Mouse (Mus musculus) cerebral cortex, adult 2 months (tissue): ENCODE data around the gene Slc6a4.

ENCODE experiments used
- WGBS: fragments of 180-500 bp; shearing (Covaris S2); methylation state at CpG from one replicate; pipeline ENCODE4 v1.1.7; 2018; 5-methylcytosine and 5-hydroxymethylcytosine counted together

The Slc6a4 gene

GRCm38 (mm10) chr11:77019539-77019938, 21.1 kb downstream of the Slc6a4 start:
- WGBS, result 77% methylated on average over 8 of the region's 8 CpGs

DNA sequence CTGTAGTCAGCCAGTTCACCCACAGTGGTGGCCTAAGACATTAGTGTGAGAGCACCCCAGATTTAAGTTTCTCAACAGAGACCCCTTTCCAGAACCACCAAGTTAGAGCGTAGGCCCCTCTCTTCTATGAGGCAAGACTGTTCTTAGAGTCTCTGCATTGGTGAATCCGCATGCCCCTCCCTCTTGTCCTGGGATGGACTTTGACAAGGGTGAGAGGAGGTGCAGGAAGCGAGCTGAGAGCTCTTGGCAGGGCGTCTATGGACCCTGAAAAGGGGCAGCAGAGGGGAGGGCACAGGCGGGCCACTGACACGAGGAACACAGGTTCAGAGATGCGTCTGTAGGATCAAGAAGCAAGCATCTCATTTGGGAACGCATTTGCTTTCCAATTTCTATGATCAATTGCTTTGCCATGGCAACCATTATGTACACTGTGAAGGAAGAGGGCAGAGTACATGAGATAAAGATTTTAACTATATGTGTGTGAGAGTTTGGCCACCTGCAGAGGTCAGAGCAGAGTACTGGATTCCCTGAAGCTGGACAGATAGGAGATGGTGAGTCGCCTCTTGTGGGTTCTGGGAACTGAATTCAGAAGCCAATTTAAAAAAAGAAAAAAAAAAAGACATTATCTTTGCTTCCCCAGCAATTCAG, 23.5 kb downstream of the Slc6a4 start:
- 80% methylated on average over 9 of the region's 9 CpGs for WGBS

DNA sequence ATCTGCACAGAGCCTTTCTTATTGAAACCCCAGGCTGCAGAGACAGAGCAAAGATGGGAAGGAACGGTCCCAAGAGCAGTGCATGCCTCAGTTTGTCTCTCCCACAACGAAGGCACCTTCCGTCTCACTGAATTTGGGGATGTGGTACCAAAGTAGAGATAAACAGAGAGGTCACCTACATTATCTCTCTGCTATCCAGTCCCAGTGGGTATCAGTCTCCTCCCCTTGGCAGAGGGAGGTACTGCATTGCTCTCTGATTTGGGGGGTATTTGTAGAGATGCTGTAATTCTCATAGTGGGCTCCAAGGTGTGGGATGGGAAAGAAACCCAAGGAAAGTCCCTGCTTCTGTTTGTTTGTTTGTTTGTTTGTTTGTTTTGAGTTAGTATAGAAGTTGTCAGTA, 28.2 kb downstream of the Slc6a4 start:
- 78% methylated on average over 3 of the region's 3 CpGs for WGBS

GRCm38 (mm10) chr11:77028157-77028556, 29.8 kb downstream of the Slc6a4 start:
- 95% methylated on average over 3 of the region's 3 CpGs for WGBS

DNA sequence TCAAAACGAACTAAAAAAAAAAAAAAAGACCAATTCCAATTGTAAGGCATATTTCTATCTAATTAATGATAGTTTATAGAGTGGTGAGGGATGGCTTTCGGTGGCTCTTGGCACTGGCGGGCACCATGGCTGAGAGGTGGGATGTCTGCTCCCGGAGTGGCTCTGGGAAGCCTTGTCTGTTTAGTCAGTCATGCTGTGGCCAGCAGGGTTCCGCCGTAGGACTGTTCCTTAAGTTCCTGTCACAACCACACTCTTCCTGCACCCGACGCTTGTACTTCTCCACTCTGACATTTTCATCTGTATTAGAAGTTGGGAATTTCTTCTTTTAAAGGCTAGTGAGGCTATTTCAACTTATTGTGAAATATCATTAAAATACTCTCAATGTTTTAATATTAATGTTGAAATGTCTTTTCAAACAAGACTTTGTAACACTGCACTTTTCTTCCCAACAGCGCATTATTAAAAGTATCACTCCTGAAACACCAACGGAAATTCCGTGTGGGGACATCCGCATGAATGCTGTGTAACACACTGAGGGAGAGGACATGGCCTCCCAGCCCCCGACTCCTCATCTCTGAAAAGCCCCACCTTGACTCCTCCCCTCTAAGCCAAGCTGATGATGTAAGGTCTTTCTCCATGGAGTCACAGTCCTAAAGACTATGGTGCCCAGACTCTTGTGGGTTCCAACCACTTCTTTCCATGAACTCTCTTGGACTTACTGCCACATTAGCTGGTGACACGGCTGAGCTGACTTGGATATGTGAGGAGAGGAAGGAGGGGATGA, 32.9 kb downstream of the Slc6a4 start:
- WGBS, result 80% methylated on average over 14 of the region's 14 CpGs

GRCm38 (mm10) chr11:77041891-77042290, 43.5 kb downstream of the Slc6a4 start:
- 90% methylated on average over 4 of the region's 4 CpGs for WGBS

DNA sequence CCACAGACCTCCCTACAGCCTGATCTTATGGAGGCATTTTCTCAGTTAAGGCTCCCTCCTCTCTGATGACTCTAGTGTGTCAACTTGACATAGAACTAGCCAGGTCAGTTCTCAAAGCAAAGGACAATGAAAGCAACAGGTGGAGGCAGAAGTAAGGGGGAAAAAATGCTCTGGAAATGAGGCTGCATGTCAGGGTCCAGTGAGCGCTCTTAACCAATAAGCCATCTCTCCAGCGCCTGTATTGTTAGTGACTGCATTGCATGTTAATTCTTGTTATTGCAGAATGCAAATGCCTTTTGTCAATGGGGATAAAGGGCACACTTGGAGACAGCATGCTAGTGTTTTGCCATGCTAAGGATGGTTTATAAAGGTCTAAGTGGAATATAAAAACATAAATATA, 44.4 kb downstream of the Slc6a4 start:
- 94% methylated on average over 2 of the region's 2 CpGs for WGBS

DNA sequence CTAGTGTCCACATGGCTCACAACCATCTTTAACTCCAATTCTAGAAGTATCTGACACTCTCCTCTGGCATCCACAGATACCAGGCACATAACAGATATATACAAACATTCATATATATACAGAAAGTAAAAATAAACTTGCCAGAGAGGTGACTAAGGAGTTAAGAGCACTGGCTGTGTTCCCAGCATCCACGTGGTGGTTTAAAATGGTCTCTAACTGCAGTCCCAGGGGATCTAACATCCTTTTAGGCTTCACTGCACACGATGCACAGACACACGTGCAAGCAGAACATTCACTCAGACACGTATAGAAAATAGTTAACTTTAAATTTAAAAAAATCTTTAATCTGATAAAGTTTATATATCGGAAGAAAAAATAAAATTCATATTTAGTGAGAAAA, 63.5 kb downstream of the Slc6a4 start:
- 55% methylated on average over 5 of the region's 5 CpGs for WGBS

DNA sequence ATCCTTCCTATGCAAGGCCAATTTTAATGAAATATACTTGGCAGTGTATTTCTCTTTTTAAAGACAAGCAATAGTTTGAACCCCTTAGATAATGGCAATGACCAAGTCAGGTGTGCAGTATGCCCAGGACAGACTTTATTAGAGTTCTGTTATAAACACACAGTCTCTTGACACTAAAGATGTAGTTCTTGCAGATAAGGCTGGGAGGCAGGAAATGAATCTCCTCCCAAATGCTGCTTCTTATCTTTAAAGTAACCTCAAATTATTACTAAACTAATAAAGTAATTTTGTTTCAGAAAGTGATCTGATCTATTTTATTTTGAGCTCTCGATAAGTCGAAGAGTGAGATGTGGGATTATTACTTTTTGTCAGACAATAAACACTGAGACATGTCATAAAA, 65.0 kb downstream of the Slc6a4 start:
- 95% methylated on average over 2 of the region's 2 CpGs for WGBS

- 92% methylated on average over 4 of the region's 4 CpGs for WGBS
Observed at GRCm38 (mm10) chr11:77068825-77069224, 70.4 kb downstream of the Slc6a4 start.

- 69% methylated on average over 4 of the region's 4 CpGs for WGBS
Observed at GRCm38 (mm10) chr11:77070721-77071120, 72.3 kb downstream of the Slc6a4 start.

- 48% methylated on average over 4 of the region's 4 CpGs for WGBS
Observed at GRCm38 (mm10) chr11:77077331-77077730, 78.9 kb downstream of the Slc6a4 start.

GRCm38 (mm10) chr11:77077792-77078191, 79.4 kb downstream of the Slc6a4 start:
- 2% methylated on average over 16 of the region's 16 CpGs for WGBS

DNA sequence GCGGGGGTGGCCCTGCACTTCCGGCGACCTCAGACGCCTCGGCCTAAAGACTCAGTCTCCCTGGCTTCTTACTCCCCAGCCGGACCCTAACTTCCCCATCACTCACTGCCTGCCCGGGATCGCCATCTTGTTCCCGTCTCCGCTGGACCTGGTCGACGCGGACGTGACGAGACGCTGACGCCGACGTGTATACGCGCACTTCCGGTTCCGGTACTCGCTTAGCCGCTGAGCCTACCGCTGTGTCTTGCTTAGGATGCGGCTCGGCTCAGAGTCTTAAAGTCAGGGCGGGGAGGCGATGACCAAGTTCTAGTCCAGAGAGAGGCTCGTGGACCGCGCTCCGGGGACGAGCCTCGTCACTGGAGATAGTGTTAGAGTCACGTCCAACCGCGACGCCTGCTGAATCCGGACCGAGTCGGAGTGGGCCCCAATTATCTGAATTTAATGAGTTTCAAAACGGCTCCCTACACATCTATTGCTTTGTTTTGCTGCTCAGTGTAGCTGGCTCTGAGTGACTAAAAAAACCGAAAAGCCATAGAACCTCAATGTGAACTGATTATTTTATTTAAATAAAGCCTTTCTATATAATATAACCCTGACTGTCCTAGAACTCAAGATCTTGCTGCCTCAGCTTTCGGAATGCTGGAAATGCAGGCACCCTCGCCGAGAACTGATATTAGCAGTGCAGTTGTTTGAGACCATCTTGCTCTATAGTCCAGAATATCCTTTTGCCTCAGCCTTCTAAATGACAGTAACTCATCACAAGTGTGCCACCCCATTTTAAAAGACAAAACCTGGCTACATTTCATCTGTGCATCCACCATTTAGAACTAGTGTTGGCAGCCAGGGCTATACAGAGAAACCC, 80.1 kb downstream of the Slc6a4 start, which contains the start of gene Nsrp1:
Gene Nsrp1 (minus strand): TSS at position 163 of the 862 bp plus-strand sequence.
- 3% methylated on average over 48 of the region's 48 CpGs for WGBS

DNA sequence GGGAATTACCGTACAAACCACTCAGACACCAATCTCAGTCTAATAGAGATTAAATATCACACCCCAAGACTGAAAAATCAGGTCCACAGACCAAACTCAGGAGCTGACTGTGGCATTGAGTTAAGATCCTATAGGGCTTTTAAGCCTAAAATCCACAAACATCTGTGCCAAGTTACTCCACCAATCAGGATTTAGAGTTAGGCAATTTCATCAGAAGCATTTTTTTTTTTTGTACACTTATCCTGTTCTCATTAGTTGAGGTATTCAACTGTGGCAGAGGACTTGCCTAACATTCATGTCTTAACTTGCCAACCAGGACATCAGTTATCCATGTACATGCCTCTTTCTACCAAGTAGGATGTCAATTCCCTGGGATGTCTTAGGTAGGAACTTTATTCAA, 81.0 kb downstream of the Slc6a4 start:
- WGBS, result 94% methylated on average over 1 of the region's 1 CpGs
